Mouse (Mus musculus): ENCODE results near the gene Col23a1. TPM values are rescaled to one million over a fixed set of nuclear protein-coding genes. Genes with fewer than 3 reads are reported as not detected.

Gene Col23a1
- polyA plus RNA-seq, 1 experiment from 2014 or later = 12.3 TPM

DNA sequence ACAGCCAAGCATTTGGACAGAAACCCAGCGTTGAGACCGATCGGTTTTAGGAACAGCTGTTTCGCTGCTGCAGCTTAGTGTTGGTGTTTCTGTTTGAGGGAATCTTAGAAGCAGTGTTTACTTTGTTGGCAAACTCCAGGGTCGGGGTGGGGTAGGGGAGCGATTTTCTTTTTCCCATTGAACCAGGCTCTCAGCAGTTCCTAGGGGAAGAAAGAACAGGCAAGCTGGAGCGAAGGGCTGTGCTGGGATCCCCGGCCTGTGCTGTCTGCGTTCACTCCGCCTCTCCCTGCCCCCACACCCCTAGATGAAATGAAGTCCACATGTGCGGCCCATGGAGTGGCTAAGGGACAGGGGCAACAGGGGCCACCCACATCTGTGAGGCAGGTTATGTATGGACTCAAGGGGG, 243.4 kb downstream of the Col23a1 start:
- no peak overlapping the region for H3K9ac ChIP-seq (ENCODE audit: low read depth, low read length)
- H3K4me3 ChIP-seq (ENCODE audit: low read length) = no peak overlapping the region
- no peak for ATAC-seq (ENCODE audit: low FRiP score, low TSS enrichment)
- H3K4me1 ChIP-seq (ENCODE audit: control insufficient read depth, insufficient read depth, low read length) = no peaks in the 10 kb centered on the region
- H3K27ac ChIP-seq (ENCODE audit: low read depth, low read length) = no peak overlapping the region
- no peaks in the 10 kb centered on the region for H3K36me3 ChIP-seq (ENCODE audit: control insufficient read depth, insufficient read depth, low read length)
- no peaks in the 10 kb centered on the region for H3K27me3 ChIP-seq (ENCODE audit: control insufficient read depth, insufficient read depth, low read length)
- WGBS = 55% methylated on average over 11 of the region's 11 CpGs
- H3K9me3 ChIP-seq (ENCODE audit: control insufficient read depth, low read length) = no peaks in the 10 kb centered on the region
- H3K4me2 ChIP-seq (replicated peaks; ENCODE audit: low read depth, low read length) = no peak overlapping the region

DNA sequence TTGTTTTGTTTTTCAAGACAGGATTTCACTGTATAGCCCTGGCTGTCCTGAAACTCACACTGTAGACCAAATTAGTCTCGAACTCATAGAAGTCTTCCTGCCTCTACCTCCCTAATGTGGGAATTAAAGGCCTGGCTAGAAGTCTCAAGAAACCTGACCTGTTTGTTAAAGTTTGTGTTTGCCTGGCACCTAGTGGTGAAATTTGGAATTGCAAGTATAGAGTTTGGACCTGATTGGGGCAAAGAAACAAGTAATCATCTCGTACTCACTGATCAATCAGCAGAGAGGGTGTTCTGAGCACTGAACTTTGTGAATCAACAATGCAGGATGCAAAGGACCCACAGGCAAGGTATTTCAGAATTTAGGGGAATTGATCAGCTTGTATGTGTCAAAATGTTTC, 244.6 kb downstream of the Col23a1 start:
- Histone ChIP-seq H3K4me2 (replicated peaks; ENCODE audit: low read depth, low read length) (no peak overlapping the region), H3K9me3 (ENCODE audit: control insufficient read depth, low read length) (no peaks in the 10 kb centered on the region), H3K9ac (ENCODE audit: low read depth, low read length) (no peak overlapping the region), H3K4me3 (ENCODE audit: low read length) (no peak overlapping the region), H3K36me3 (ENCODE audit: control insufficient read depth, insufficient read depth, low read length) (no peaks in the 10 kb centered on the region), H3K4me1 (ENCODE audit: control insufficient read depth, insufficient read depth, low read length) (0 out of 2 replicates have a peak, but pooled peaks cover 3% of the 10 kb centered on the region), H3K27me3 (ENCODE audit: control insufficient read depth, insufficient read depth, low read length) (no peaks in the 10 kb centered on the region), H3K27ac (ENCODE audit: low read depth, low read length) (no peak overlapping the region)
- ATAC-seq (ENCODE audit: low FRiP score, low TSS enrichment) = no peak
- 23% methylated on average over 2 of the region's 2 CpGs for WGBS

DNA sequence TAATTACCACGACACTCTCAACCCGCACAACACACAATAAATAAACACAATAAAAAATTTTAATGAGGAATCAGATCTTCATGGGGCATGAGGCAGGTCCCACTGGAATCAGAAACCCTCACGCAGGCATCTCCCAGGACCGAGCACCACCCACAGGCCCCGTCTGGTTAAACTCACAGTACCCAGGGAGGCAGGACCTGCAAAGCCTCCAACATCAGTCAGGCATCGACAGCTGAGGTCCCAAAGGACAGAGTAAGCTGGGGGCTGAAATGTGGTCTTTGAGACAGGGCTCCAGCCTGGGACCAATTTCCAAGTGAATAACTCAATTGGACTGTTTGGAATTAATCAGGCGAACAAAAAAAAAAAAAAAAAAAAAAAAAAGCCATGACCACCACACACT, 248.7 kb downstream of the Col23a1 start:
- H3K9ac ChIP-seq (ENCODE audit: low read depth, low read length) = no peak overlapping the region
- WGBS = 44% methylated on average over 7 of the region's 7 CpGs
- H3K4me2 ChIP-seq (replicated peaks; ENCODE audit: low read depth, low read length) = no peak overlapping the region
- H3K4me1 ChIP-seq (ENCODE audit: control insufficient read depth, insufficient read depth, low read length) = peaks cover 7% of the 10 kb centered on the region; the same call in 1 of the 2 replicates
- no peak overlapping the region for H3K27ac ChIP-seq (ENCODE audit: low read depth, low read length)
- no peak overlapping the region for H3K4me3 ChIP-seq (ENCODE audit: low read length)
- H3K27me3 ChIP-seq (ENCODE audit: control insufficient read depth, insufficient read depth, low read length) = no peaks in the 10 kb centered on the region
- no peaks in the 10 kb centered on the region for H3K36me3 ChIP-seq (ENCODE audit: control insufficient read depth, insufficient read depth, low read length)
- ATAC-seq (ENCODE audit: low FRiP score, low TSS enrichment) = no peak
- H3K9me3 ChIP-seq (ENCODE audit: control insufficient read depth, low read length) = no peaks in the 10 kb centered on the region

DNA sequence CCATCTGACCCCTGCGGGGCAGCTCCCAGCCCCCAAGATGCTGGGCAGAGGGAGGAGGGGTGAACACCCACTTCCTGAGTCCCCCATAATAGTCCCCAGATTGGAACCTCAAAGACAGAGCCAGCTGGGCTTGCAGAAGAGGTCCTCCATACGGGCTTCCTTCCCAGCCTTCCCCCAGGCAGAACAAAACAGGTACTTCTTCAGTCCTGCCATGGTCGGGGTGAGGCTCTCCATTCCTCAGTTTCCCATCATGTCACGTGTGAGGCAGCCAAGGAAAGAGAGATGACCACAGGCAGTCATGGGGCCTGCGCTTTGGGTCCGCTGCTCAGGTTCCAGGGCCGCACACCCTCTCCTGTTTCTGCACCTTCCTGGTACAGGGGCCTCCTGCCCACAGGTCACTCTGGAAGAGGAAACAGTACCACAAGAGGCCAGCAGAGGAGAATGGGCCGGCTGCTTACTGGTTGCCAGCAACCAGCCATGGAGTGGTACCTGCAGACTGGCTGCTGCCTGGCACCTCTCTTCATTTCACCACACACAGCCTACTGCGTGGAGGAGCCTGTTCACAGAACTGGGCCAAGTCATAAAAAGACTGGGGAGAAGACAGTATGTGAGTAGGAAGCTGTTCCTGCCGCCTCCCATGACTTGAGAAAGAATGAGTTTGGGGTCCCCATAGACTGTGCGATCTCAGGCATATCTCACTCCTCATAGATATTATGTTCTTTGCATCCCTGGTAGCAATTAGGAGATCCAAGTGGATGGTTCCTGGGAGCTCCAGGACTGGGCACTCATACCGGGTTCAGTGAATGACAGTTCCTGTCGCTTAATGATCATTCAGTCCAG, 249.4 kb downstream of the Col23a1 start:
- Histone ChIP-seq H3K4me2 (replicated peaks; ENCODE audit: low read depth, low read length) (no peak overlapping the region), H3K4me1 (ENCODE audit: control insufficient read depth, insufficient read depth, low read length) (peaks cover 11% of the 10 kb centered on the region; the same call in 1 of the 2 replicates), H3K9ac (ENCODE audit: low read depth, low read length) (no peak overlapping the region), H3K27ac (ENCODE audit: low read depth, low read length) (no peak overlapping the region), H3K27me3 (ENCODE audit: control insufficient read depth, insufficient read depth, low read length) (no peaks in the 10 kb centered on the region), H3K9me3 (ENCODE audit: control insufficient read depth, low read length) (no peaks in the 10 kb centered on the region), H3K4me3 (ENCODE audit: low read length) (no peak overlapping the region), H3K36me3 (ENCODE audit: control insufficient read depth, insufficient read depth, low read length) (no peaks in the 10 kb centered on the region)
- 60% methylated on average over 13 of the region's 13 CpGs for WGBS
- peak; percentile 40 for ATAC-seq (ENCODE audit: low FRiP score, low TSS enrichment)

DNA sequence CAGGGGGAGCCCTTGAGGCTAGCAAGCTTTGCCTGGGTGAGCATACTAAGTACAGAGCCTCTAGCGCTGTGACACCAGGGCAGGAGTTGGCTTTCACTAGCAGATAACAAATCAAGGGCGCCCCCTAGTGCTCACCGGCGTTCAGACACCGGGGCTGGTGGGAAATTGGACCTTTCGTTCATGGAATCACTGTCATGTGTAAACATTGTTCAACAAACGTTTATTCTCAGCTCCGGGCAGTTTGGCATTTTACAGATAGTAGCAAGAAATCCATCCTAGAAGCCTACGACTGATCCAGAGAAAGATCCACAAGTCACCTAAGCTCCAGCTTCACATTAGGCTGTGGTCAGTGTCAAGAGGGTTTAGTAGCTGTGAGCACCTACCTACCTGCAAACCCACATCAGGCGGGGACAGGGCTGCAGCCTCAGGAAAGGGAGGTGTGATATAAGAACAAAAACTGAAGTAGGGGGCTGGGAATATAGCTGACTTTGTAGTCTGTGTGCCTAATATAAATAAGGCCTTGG, 250.1 kb downstream of the Col23a1 start:
- Histone ChIP-seq H3K4me1 (ENCODE audit: control insufficient read depth, insufficient read depth, low read length) (peaks cover 11% of the 10 kb centered on the region; the same call in 1 of the 2 replicates), H3K36me3 (ENCODE audit: control insufficient read depth, insufficient read depth, low read length) (no peaks in the 10 kb centered on the region), H3K27ac (ENCODE audit: low read depth, low read length) (no peak overlapping the region), H3K27me3 (ENCODE audit: control insufficient read depth, insufficient read depth, low read length) (no peaks in the 10 kb centered on the region), H3K9me3 (ENCODE audit: control insufficient read depth, low read length) (no peaks in the 10 kb centered on the region), H3K4me2 (replicated peaks; ENCODE audit: low read depth, low read length) (no peak overlapping the region), H3K4me3 (ENCODE audit: low read length) (no peak overlapping the region), H3K9ac (ENCODE audit: low read depth, low read length) (no peak overlapping the region)
- 15% methylated on average over 10 of the region's 10 CpGs for WGBS
- peak; percentile 88 for ATAC-seq (ENCODE audit: low FRiP score, low TSS enrichment)

DNA sequence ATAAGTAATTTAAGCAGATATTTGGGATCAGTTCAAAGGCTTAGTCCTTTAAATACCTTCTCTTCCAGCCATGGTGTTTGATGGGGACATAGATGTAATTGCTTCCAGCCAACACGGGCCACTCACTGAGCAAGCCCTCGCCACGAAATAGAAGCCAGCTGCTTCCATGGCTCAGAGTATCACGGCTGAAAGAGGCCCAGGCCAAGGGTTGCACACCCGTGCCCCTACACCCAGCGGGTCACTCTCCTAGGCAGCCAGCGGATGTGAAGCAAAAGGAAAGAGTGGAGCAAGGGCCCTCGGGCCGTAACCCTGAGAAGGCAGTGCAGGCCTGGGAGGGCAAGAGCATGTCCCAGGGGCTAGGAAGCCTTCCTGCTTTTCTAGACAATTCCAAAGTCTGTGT, 252.7 kb downstream of the Col23a1 start:
- WGBS = 40% methylated on average over 9 of the region's 9 CpGs
- Histone ChIP-seq H3K27me3 (ENCODE audit: control insufficient read depth, insufficient read depth, low read length) (no peaks in the 10 kb centered on the region), H3K4me1 (ENCODE audit: control insufficient read depth, insufficient read depth, low read length) (peaks cover 13% of the 10 kb centered on the region; the same call in 1 of the 2 replicates), H3K4me3 (ENCODE audit: low read length) (no peak overlapping the region), H3K36me3 (ENCODE audit: control insufficient read depth, insufficient read depth, low read length) (no peaks in the 10 kb centered on the region), H3K9me3 (ENCODE audit: control insufficient read depth, low read length) (no peaks in the 10 kb centered on the region), H3K27ac (ENCODE audit: low read depth, low read length) (no peak overlapping the region), H3K4me2 (replicated peaks; ENCODE audit: low read depth, low read length) (no peak overlapping the region), H3K9ac (ENCODE audit: low read depth, low read length) (no peak overlapping the region)
- no peak for ATAC-seq (ENCODE audit: low FRiP score, low TSS enrichment)

DNA sequence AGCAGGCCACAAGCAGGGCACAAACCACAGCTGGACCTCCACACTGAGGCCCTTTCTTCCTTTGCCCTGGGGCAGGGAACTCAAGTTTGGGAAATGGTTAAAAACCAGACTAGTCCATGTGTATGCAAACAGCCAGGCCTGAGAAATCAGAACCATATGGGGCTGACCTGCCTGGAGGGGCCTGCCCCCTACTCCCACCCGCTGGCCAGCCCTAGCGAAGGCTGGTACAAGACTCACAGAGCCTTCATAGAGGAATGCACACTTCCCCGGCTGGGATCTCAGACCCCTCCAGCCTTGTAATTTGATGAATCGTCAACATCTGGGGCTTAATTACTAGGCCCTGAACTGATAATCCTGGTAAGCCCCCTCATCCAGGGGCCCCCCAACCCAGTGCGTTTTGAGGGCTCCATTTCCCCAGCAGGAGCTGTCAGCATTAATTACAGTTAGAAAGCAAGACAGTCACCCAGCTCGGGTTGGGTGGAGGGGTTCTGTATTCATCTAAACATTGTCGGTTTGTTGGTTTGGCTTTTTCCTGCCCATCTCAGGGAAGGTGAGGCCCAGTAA, 253.8 kb downstream of the Col23a1 start:
- WGBS = 27% methylated on average over 7 of the region's 7 CpGs
- no peak for ATAC-seq (ENCODE audit: low FRiP score, low TSS enrichment)
- Histone ChIP-seq H3K4me3 (ENCODE audit: low read length) (no peak overlapping the region), H3K36me3 (ENCODE audit: control insufficient read depth, insufficient read depth, low read length) (no peaks in the 10 kb centered on the region), H3K4me2 (replicated peaks; ENCODE audit: low read depth, low read length) (no peak overlapping the region), H3K4me1 (ENCODE audit: control insufficient read depth, insufficient read depth, low read length) (peaks cover 13% of the 10 kb centered on the region; the same call in 1 of the 2 replicates), H3K27me3 (ENCODE audit: control insufficient read depth, insufficient read depth, low read length) (no peaks in the 10 kb centered on the region), H3K9me3 (ENCODE audit: control insufficient read depth, low read length) (no peaks in the 10 kb centered on the region), H3K27ac (ENCODE audit: low read depth, low read length) (no peak overlapping the region), H3K9ac (ENCODE audit: low read depth, low read length) (no peak overlapping the region)

DNA sequence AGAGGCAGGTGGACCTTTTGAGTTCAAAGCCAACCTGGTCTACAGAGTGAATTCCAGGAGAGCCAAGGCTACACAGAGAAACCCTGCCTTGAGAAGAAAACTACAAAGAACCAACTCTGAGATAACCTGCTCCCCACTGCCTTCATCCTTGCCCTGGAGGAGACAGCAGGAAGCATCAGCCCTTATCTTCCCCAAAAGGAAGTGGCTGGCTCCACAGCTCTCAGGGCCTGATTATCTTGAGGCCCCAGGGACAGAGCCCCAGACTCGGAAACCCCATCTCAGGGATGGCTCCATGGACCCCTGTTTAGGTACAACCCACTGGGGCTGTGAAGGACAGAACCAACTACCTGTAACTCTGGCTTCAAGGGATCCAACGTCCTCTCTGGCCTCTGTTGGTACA, 254.7 kb downstream of the Col23a1 start:
- H3K27me3 ChIP-seq (ENCODE audit: control insufficient read depth, insufficient read depth, low read length) = no peaks in the 10 kb centered on the region
- WGBS = 73% methylated on average over 2 of the region's 2 CpGs
- peaks cover 10% of the 10 kb centered on the region; the same call in 1 of the 2 replicates for H3K4me1 ChIP-seq (ENCODE audit: control insufficient read depth, insufficient read depth, low read length)
- no peaks in the 10 kb centered on the region for H3K9me3 ChIP-seq (ENCODE audit: control insufficient read depth, low read length)
- H3K36me3 ChIP-seq (ENCODE audit: control insufficient read depth, insufficient read depth, low read length) = no peaks in the 10 kb centered on the region
- ATAC-seq (ENCODE audit: low FRiP score, low TSS enrichment) = no peak
- no peak overlapping the region for H3K4me2 ChIP-seq (replicated peaks; ENCODE audit: low read depth, low read length)
- no peak overlapping the region for H3K27ac ChIP-seq (ENCODE audit: low read depth, low read length)
- H3K9ac ChIP-seq (ENCODE audit: low read depth, low read length) = no peak overlapping the region
- H3K4me3 ChIP-seq (ENCODE audit: low read length) = no peak overlapping the region

DNA sequence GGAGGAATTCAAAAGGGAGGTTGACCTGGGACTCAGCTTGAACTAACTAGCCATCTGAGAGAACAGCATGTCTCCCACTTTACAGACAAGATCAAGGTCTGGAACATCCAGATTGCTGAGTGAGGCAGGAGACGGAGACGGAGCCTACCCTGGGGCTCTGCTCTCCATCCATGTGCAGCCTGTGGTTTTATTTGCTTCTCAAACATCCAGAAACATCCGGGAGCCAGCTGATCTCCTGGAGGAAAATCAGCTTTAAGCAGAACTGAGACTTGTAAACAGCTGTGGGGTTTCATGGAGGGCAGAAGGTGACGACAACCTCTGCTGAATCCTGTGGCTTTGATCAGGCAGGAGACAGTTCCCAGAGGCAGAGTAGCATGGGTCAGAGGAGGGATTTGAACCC, 256.1 kb downstream of the Col23a1 start:
- Histone ChIP-seq H3K27ac (ENCODE audit: low read depth, low read length) (no peak overlapping the region), H3K4me3 (ENCODE audit: low read length) (no peak overlapping the region), H3K9me3 (ENCODE audit: control insufficient read depth, low read length) (no peaks in the 10 kb centered on the region), H3K27me3 (ENCODE audit: control insufficient read depth, insufficient read depth, low read length) (no peaks in the 10 kb centered on the region), H3K4me2 (replicated peaks; ENCODE audit: low read depth, low read length) (no peak overlapping the region), H3K9ac (ENCODE audit: low read depth, low read length) (no peak overlapping the region), H3K36me3 (ENCODE audit: control insufficient read depth, insufficient read depth, low read length) (no peaks in the 10 kb centered on the region), H3K4me1 (ENCODE audit: control insufficient read depth, insufficient read depth, low read length) (peaks cover 13% of the 10 kb centered on the region)
- WGBS = 54% methylated on average over 4 of the region's 4 CpGs
- no peak for ATAC-seq (ENCODE audit: low FRiP score, low TSS enrichment)

Data from kidney, embryonic 14.5 days (tissue).